Mouse (Mus musculus) neural tube, embryonic 11.5 days (tissue): ENCODE results near the gene Plscr3. TPM values are rescaled to one million over a fixed set of nuclear protein-coding genes. Genes with fewer than 3 reads are reported as not detected.

Experiments used
- ATAC-seq: fragments of 200-750 bp; cut with Nextera tagmentation; 2 replicates; pipeline ENCODE4 v1.8.0; 2017; ENCODE audit warnings: moderate number of reproducible peaks, mild to moderate bottlenecking, moderate TSS enrichment, moderate library complexity; ENCODE audit not compliant: insufficient read depth, low FRiP score, low TSS enrichment
- DNase-seq: peaks from one replicate; pipeline ENCODE4 v3.0.0-alpha.2; 2015; ENCODE audit warnings: low spot score
- H3K27ac ChIP-seq: fragments of 300-500 bp; sonication (generic); 2 replicates; pipeline ENCODE4 v1.5.1; 2014; ENCODE audit warnings: low read depth, mild to moderate bottlenecking, low read length
- H3K27me3 ChIP-seq: fragments of 300-500 bp; sonication (generic); 2 replicates; pipeline ENCODE4 v1.6.1; 2014; ENCODE audit warnings: mild to moderate bottlenecking, low read length, mixed read lengths; ENCODE audit not compliant: control insufficient read depth, insufficient read depth
- H3K36me3 ChIP-seq: fragments of 300-500 bp; sonication (generic); 2 replicates; pipeline ENCODE4 v1.6.1; 2014; ENCODE audit warnings: mild to moderate bottlenecking, low read length, moderate library complexity, mixed read lengths; ENCODE audit not compliant: control insufficient read depth, insufficient read depth
- H3K4me1 ChIP-seq: fragments of 300-500 bp; sonication (generic); 2 replicates; pipeline ENCODE4 v1.6.1; 2014; ENCODE audit warnings: low read length, mixed read lengths; ENCODE audit not compliant: control insufficient read depth, insufficient read depth
- H3K4me2 ChIP-seq: fragments of 300-500 bp; sonication (generic); 2 replicates; pipeline ENCODE4 v1.6.1; 2014; ENCODE audit warnings: low read depth, mild to moderate bottlenecking, moderate library complexity
- H3K4me3 ChIP-seq: fragments of 300-500 bp; sonication (generic); 2 replicates; pipeline ENCODE4 v1.5.1; 2014; ENCODE audit warnings: low read depth, low read length
- H3K9ac ChIP-seq: fragments of 300-500 bp; sonication (generic); 2 replicates; pipeline ENCODE4 v1.6.1; 2014; ENCODE audit warnings: mild to moderate bottlenecking, low read length
- H3K9me3 ChIP-seq: fragments of 300-500 bp; sonication (generic); 2 replicates; pipeline ENCODE4 v1.6.1; 2016; ENCODE audit warnings: low read length; ENCODE audit not compliant: control insufficient read depth
- WGBS: fragments of 180-500 bp; shearing (Covaris S2); extraction: QIAGEN DNeasy Blood & Tissue Kit; methylation state at CpG from one replicate; pipeline ENCODE4 v1.1.7; 2014; 5-methylcytosine and 5-hydroxymethylcytosine counted together
- polyA plus RNA-seq: library from polyadenylated mRNA; unstranded; fragments of >200 nt; fragmentation: Nextera tagmentation; extraction: Ambion mirVana; gene quantifications from 2 replicates; pipeline ENCODE4 v1.2.1, GENCODE M21; 2014

Plscr3 gene
- polyA plus RNA-seq, 1 experiment from 2014 or later: 75.4 TPM

DNA sequence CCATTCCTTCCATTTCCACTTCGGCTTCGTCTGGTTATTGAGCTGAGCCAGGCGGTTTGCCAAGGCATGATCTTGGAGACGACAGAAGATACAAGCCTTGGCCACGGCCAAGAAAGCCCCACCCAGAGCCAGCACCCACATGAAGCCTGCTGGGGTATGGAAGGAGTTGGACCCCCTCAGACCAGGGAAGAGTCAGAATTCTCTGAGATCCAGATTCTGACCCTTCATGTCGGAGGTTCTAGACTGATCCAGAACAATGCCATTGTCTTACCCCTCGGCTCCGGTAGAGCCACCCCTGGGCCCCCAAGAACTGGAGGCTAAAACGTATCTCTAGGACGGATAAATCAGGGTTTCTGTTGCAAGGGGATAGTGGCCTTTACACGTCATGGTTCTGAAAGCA, 31.7 kb downstream of the Plscr3 start, which contains the start of gene Tmem95:
Tmem95 (minus strand) TSS at position 141 of the 400 bp plus-strand sequence.
- DNase-seq: no peak
- Histone ChIP-seq H3K9ac (no peak within 1 kb of the TSS), H3K9me3 (no peaks in the 10 kb centered on the region), H3K4me2 (peak within 1 kb of the TSS; percentile 3), H3K36me3 (no peaks in the 10 kb centered on the region), H3K27me3 (no peaks in the 10 kb centered on the region), H3K4me3 (no peak within 1 kb of the TSS), H3K4me1 (peaks cover 13% of the 10 kb centered on the region), H3K27ac (no peak within 1 kb of the TSS)
- WGBS: 94% methylated on average over 11 of the region's 11 CpGs
- ATAC-seq: no peak

DNA sequence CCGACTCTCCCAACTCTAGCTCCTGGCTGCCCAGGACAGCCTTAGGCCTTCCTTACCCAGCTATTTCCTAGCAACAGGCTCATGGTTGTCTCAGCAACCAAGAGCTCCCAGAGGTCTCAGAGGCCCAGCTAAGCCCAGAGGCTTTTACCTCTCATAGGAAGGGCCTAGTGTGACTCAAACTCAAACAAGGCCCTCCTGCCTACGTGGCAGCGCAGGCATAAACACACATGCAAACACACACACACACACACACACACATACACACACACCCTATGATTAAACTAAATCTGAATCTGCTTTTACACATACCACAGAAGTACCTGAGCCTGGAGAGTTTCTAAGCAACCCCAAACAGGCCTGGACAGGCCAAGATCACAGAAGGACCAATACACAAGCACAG, 32.2 kb downstream of the Plscr3 start:
- Histone ChIP-seq H3K36me3 (no peaks in the 10 kb centered on the region), H3K4me1 (peaks cover 13% of the 10 kb centered on the region), H3K9me3 (no peaks in the 10 kb centered on the region), H3K9ac (no peak overlapping the region), H3K4me3 (no peak overlapping the region), H3K4me2 (no peak overlapping the region; the same call in 1 of the 2 replicates), H3K27me3 (no peaks in the 10 kb centered on the region), H3K27ac (no peak overlapping the region)
- WGBS: 91% methylated on average over 3 of the region's 3 CpGs
- DNase-seq (no peak), ATAC-seq (no peak)

DNA sequence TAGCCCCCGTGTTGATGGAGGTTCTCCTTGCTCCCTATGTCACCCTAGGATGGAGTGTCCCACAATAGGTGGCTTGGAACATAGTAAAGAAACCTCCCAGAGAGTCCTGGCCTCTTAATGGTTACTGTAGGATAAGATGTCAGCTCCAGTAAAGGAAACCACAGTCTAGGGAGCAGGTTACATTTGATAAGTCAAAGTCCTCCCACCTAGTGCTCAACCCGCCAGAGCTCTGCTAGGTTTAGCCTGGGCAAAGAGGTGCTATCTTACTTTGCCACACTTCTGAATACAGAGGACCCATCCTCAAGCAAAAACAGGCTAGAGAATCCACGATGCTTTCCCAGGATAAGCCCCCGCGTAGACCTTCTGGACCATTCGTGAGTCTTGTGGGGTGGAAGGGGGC, 32.8 kb downstream of the Plscr3 start:
- 89% methylated on average over 6 of the region's 6 CpGs for WGBS
- Histone ChIP-seq H3K9me3 (no peaks in the 10 kb centered on the region), H3K9ac (no peak overlapping the region), H3K27ac (no peak overlapping the region), H3K27me3 (no peaks in the 10 kb centered on the region), H3K4me3 (no peak overlapping the region), H3K36me3 (no peaks in the 10 kb centered on the region), H3K4me1 (peaks cover 13% of the 10 kb centered on the region), H3K4me2 (no peak overlapping the region)
- no peak for DNase-seq
- ATAC-seq: no peak

DNA sequence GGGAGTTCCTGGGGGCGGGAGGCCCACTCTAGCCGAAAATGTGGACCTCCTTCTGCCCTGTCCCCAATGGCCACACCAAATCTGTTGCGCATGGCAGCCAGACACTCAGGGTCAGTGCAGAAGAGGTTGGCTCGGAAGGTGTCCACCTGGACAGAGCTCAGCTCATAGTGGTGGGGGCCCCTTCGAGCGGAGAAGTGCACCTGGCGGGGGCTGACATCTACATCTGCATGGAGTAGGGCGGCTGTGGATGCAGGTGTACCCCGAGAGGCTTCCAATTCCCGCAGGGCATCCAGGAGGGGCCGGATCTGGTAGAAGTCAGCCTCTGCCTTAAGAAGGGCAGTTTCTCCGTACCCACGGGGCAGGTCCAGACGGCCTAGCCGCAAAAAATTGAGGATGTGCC, 33.5 kb downstream of the Plscr3 start:
- H3K4me3 ChIP-seq: peak overlapping the region; percentile 13; the same call in 1 of the 2 replicates
- H3K36me3 ChIP-seq: no peaks in the 10 kb centered on the region
- H3K9ac ChIP-seq: no peak overlapping the region
- peaks cover 13% of the 10 kb centered on the region for H3K4me1 ChIP-seq
- H3K27me3 ChIP-seq: no peaks in the 10 kb centered on the region
- DNase-seq: no peak
- peak overlapping the region; percentile 79 for H3K4me2 ChIP-seq
- ATAC-seq: no peak
- WGBS: 49% methylated on average over 15 of the region's 15 CpGs
- H3K9me3 ChIP-seq: no peaks in the 10 kb centered on the region
- no peak overlapping the region for H3K27ac ChIP-seq

- peak overlapping the region; percentile 63 for H3K9ac ChIP-seq
- H3K4me1 ChIP-seq: peaks cover 13% of the 10 kb centered on the region
- H3K27me3 ChIP-seq: no peaks in the 10 kb centered on the region
- peak; percentile 23 for ATAC-seq
- no peaks in the 10 kb centered on the region for H3K9me3 ChIP-seq
- under 1% methylated on average over 18 of the region's 18 CpGs for WGBS
- H3K36me3 ChIP-seq: no peaks in the 10 kb centered on the region
- H3K4me3 ChIP-seq: peak overlapping the region; percentile 50
- H3K27ac ChIP-seq: peak overlapping the region; percentile 34; the same call in 1 of the 2 replicates
- H3K4me2 ChIP-seq: peak overlapping the region; percentile 79
- peak; percentile 79 for DNase-seq
Measured at GRCm38 (mm10) chr11:69880506-69880852, 34.3 kb downstream of the Plscr3 start.

GRCm38 (mm10) chr11:69880853-69881603, 34.9 kb downstream of the Plscr3 start, which contains the start of gene Kctd11:
Gene Kctd11, minus strand, starts transcription at chr11:69881406.
- peak within 1 kb of the TSS; percentile 63 for H3K9ac ChIP-seq
- peak within 1 kb of the TSS; percentile 79 for H3K4me2 ChIP-seq
- ATAC-seq: peak; percentile 71
- peak within 1 kb of the TSS; percentile 50 for H3K4me3 ChIP-seq
- peak within 1 kb of the TSS; percentile 34; the same call in 1 of the 2 replicates for H3K27ac ChIP-seq
- peaks cover 13% of the 10 kb centered on the region for H3K4me1 ChIP-seq
- peak; percentile 83 for DNase-seq
- H3K9me3 ChIP-seq: no peaks in the 10 kb centered on the region
- no peaks in the 10 kb centered on the region for H3K36me3 ChIP-seq
- no peaks in the 10 kb centered on the region for H3K27me3 ChIP-seq
- under 1% methylated on average over 46 of the region's 46 CpGs for WGBS

GRCm38 (mm10) chr11:69881787-69882670, 35.9 kb downstream of the Plscr3 start:
- Histone ChIP-seq H3K4me3 (peak overlapping the region; percentile 50), H3K9me3 (no peaks in the 10 kb centered on the region), H3K4me2 (peak overlapping the region; percentile 79), H3K36me3 (no peaks in the 10 kb centered on the region), H3K9ac (peak overlapping the region; percentile 63), H3K4me1 (peaks cover 13% of the 10 kb centered on the region), H3K27me3 (no peaks in the 10 kb centered on the region), H3K27ac (no peak overlapping the region)
- no peak for DNase-seq
- ATAC-seq: no peak
- WGBS: 64% methylated on average over 21 of the region's 21 CpGs

DNA sequence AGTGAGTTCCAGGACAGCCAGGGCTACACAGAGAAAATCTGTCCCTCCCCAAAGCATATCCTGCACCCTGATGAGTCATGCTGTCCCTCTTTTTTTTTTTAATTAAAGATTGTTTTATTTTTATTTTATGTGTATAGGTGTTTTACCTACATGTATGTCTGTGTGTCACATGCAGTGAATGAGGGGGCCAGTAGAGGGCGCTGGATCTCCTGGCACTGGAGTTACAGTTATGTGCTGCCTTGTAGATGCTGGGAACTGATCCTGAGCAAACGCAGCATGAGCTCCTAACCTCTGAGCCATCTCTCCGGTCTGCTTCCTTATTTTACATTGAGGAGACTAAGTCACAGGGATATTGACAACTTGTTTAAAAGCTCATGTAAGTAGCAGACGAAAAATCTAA, 36.9 kb downstream of the Plscr3 start:
- no peaks in the 10 kb centered on the region for H3K36me3 ChIP-seq
- H3K9ac ChIP-seq: no peak overlapping the region
- H3K4me3 ChIP-seq: no peak overlapping the region
- H3K27me3 ChIP-seq: no peaks in the 10 kb centered on the region
- DNase-seq (no peak), ATAC-seq (no peak)
- no peak overlapping the region for H3K4me2 ChIP-seq
- 66% methylated on average over 4 of the region's 4 CpGs for WGBS
- peaks cover 13% of the 10 kb centered on the region for H3K4me1 ChIP-seq
- H3K27ac ChIP-seq: no peak overlapping the region
- H3K9me3 ChIP-seq: no peaks in the 10 kb centered on the region
